Mouse (Mus musculus): ENCODE data around the gene Ano6. TPM values are rescaled to one million over a fixed set of nuclear protein-coding genes. Genes with fewer than 3 reads are reported as not detected.

Gene Ano6
- polyA plus RNA-seq, 1 experiment = 14.8 TPM

DNA sequence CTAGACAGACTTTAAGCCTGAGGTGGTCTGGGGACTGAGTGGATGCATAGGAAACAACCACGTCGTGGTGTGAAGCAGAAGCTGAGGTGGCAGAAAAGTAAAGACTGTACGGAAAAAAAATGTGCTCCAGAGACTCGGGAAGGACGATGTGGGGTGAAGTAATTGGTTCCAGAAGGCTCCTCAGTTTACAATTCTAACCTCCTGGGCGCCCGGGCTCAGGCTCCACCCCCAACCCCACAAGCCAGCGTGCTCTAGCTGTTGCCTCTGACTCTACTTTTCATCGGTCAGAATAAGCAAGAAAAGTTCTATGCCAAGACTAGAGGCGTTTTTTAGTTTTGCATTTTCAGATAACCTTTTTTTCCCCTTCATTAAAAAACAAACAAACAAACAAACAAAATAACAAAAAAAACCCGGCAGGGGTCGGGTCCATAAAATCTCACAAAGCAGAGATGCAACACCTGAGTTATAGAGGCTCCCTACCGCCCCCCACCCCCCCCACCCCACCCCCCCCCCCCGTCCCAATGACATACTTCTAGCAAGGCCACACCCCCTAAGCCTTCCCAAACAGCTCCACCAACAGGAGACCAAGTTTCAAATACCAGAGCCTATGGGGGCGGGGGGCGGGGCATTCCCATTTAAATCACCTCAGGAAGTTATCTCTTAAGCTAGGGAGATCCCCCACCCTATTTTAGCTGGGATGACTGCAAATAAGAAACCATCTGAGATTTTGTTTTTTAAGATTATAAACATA lies 221.2 kb downstream of the Ano6 start:
- Histone ChIP-seq H3K4me1 (ENCODE audit: control insufficient read depth, insufficient read depth, low read length) (no peaks in the 10 kb centered on the region), H3K27ac (ENCODE audit: insufficient read depth, low read length) (no peak overlapping the region), H3K27me3 (ENCODE audit: control insufficient read depth, insufficient read depth, low read length) (no peaks in the 10 kb centered on the region), H3K4me3 (replicated peaks; ENCODE audit: insufficient read depth, low read depth, low read length) (no peak overlapping the region)
- TF ChIP-seq POLR2A (IDR thresholded peaks at IDR 0.05; ENCODE audit: borderline replicate concordance, insufficient read depth, low read length) = no peak
- no peak for TF ChIP-seq CTCF (IDR thresholded peaks at IDR 0.05; ENCODE audit: borderline replicate concordance, insufficient read depth, low read depth, low read length)
- 86% methylated on average over 16 of the region's 16 CpGs for WGBS
- DNase-seq = no peak

- DNase-seq = no peak
- no peak for TF ChIP-seq CTCF (IDR thresholded peaks at IDR 0.05; ENCODE audit: borderline replicate concordance, insufficient read depth, low read depth, low read length)
- no peak for TF ChIP-seq POLR2A (IDR thresholded peaks at IDR 0.05; ENCODE audit: borderline replicate concordance, insufficient read depth, low read length)
These were observed 221.7 kb downstream of the Ano6 start for GRCm38 (mm10) chr15:96012391-96012775.

GRCm38 (mm10) chr15:96014501-96014900 lies 223.9 kb downstream of the Ano6 start:
- no peaks in the 10 kb centered on the region for H3K4me1 ChIP-seq (ENCODE audit: control insufficient read depth, insufficient read depth, low read length)
- DNase-seq = no peak
- H3K27ac ChIP-seq (ENCODE audit: insufficient read depth, low read length) = no peak overlapping the region
- no peaks in the 10 kb centered on the region for H3K27me3 ChIP-seq (ENCODE audit: control insufficient read depth, insufficient read depth, low read length)
- no peak for TF ChIP-seq POLR2A (IDR thresholded peaks at IDR 0.05; ENCODE audit: borderline replicate concordance, insufficient read depth, low read length)
- TF ChIP-seq CTCF (IDR thresholded peaks at IDR 0.05; ENCODE audit: borderline replicate concordance, insufficient read depth, low read depth, low read length) = no peak
- no peak overlapping the region for H3K4me3 ChIP-seq (replicated peaks; ENCODE audit: insufficient read depth, low read depth, low read length)
- 90% methylated on average over 4 of the region's 4 CpGs for WGBS

More at GRCm38 (mm10) chr15:96012391-96012775, 221.7 kb downstream of the Ano6 start:
- Histone ChIP-seq H3K4me3 (replicated peaks; ENCODE audit: insufficient read depth, low read depth, low read length) (no peak overlapping the region), H3K4me1 (ENCODE audit: control insufficient read depth, insufficient read depth, low read length) (no peaks in the 10 kb centered on the region), H3K27ac (ENCODE audit: insufficient read depth, low read length) (no peak overlapping the region), H3K27me3 (ENCODE audit: control insufficient read depth, insufficient read depth, low read length) (no peaks in the 10 kb centered on the region)
- WGBS = 5% methylated on average over 8 of the region's 8 CpGs

DNA sequence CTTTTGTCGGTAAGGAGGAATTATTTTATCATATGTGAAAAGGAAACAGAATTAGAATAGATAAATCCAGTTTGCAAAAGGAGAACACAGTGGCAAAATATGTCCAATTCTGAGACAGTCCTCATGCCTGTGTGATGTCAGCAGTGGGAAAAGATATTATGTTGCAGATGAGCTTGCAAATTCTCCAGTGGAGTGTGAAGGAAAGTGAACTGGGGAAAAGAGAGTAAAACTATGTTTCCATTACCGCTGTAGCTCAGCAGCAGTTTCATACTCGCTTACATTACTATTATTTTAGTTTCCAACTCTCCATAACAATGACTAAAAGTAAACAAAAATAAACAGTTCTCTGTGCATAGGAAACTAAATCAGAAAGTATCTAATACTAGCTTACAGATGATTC lies 229.8 kb downstream of the Ano6 start:
- no peak overlapping the region for H3K4me3 ChIP-seq (replicated peaks; ENCODE audit: insufficient read depth, low read depth, low read length)
- 98% methylated on average over 3 of the region's 3 CpGs for WGBS
- no peak for DNase-seq
- no peaks in the 10 kb centered on the region for H3K27me3 ChIP-seq (ENCODE audit: control insufficient read depth, insufficient read depth, low read length)
- H3K27ac ChIP-seq (ENCODE audit: insufficient read depth, low read length) = no peak overlapping the region
- TF ChIP-seq CTCF (IDR thresholded peaks at IDR 0.05; ENCODE audit: borderline replicate concordance, insufficient read depth, low read depth, low read length) = no peak
- no peak for TF ChIP-seq POLR2A (IDR thresholded peaks at IDR 0.05; ENCODE audit: borderline replicate concordance, insufficient read depth, low read length)
- H3K4me1 ChIP-seq (ENCODE audit: control insufficient read depth, insufficient read depth, low read length) = no peaks in the 10 kb centered on the region

- Histone ChIP-seq H3K27me3 (ENCODE audit: control insufficient read depth, insufficient read depth, low read length) (no peaks in the 10 kb centered on the region), H3K27ac (ENCODE audit: insufficient read depth, low read length) (no peak overlapping the region), H3K4me1 (ENCODE audit: control insufficient read depth, insufficient read depth, low read length) (no peaks in the 10 kb centered on the region), H3K4me3 (replicated peaks; ENCODE audit: insufficient read depth, low read depth, low read length) (no peak overlapping the region)
- WGBS = 35% methylated on average over 10 of the region's 10 CpGs
- peak in 1 of 2 experiments; percentile 4 for DNase-seq
- TF ChIP-seq CTCF (IDR thresholded peaks at IDR 0.05; ENCODE audit: borderline replicate concordance, insufficient read depth, low read depth, low read length) = no peak
- TF ChIP-seq POLR2A (IDR thresholded peaks at IDR 0.05; ENCODE audit: borderline replicate concordance, insufficient read depth, low read length) = no peak
These were observed 230.9 kb downstream of the Ano6 start for GRCm38 (mm10) chr15:96021506-96021905.

Other genes starting within 250 kb of the Ano6 start
- gene Dbx2, start 134.9 kb upstream of the Ano6 start, polyA plus RNA-seq (2012; rRNA removed) = 15.5 and 21.1 TPM in 2 replicates

Measured in cerebellum, adult 2 months (tissue).